Mouse (Mus musculus) cerebellum, postnatal 36 days (tissue): ENCODE results near the gene Olfr739.

ENCODE experiments used
- DNase-seq, 2 experiments: peaks; one replicate each; pipeline ENCODE4 v3.0.0; 2021 to 2022; ENCODE audit warnings: mixed read lengths in 2 of 2

The Olfr739 gene

GRCm38 (mm10) chr14:50418326-50418725 lies at the start of gene Olfr739:
TSS of gene Olfr739 (plus strand) at chr14:50418626.
- DNase-seq, result no peak

- no peak for DNase-seq
Measured at GRCm38 (mm10) chr14:50380863-50381262, 37.6 kb upstream of the Olfr739 start, which contains the start of gene Olfr736. TSS of gene Olfr736 (plus strand) at chr14:50381163.

- DNase-seq, result no peak
Measured at GRCm38 (mm10) chr14:50407268-50407667, 11.2 kb upstream of the Olfr739 start, which contains the start of gene Olfr738. TSS of gene Olfr738 (plus strand) at chr14:50407568.

- no peak for DNase-seq
Measured at GRCm38 (mm10) chr14:50445245-50445644, 26.8 kb downstream of the Olfr739 start, which contains the start of gene Olfr740. TSS of gene Olfr740 (plus strand) at chr14:50445545.

- DNase-seq, result no peak
Measured at GRCm38 (mm10) chr14:50472438-50472837, 54.0 kb downstream of the Olfr739 start, which contains the start of gene Olfr741. TSS of gene Olfr741 (plus strand) at chr14:50472738.
